Mouse (Mus musculus) intestine, embryonic 16.5 days (tissue): ENCODE measurements around the gene Hoxb6. TPM values are rescaled to one million over a fixed set of nuclear protein-coding genes. Genes with fewer than 3 reads are reported as not detected.
A peak's percentile ranks its signal among the peaks of the same experiment; 100 is the strongest.

Experiments used
- ATAC-seq: fragments of 200-750 bp; cut with Nextera tagmentation; 2 replicates; pipeline ENCODE4 v1.8.0; 2017; ENCODE audit warnings: moderate TSS enrichment, moderate library complexity
- H3K27ac ChIP-seq: fragments of 300-500 bp; sonication (generic); 2 replicates; pipeline ENCODE4 v1.5.1; 2014; ENCODE audit warnings: mild to moderate bottlenecking, low read length
- H3K27me3 ChIP-seq: fragments of 300-500 bp; sonication (generic); replicated peaks from 2 replicates; pipeline ENCODE4 v1.6.1; 2014; ENCODE audit warnings: low read length, control low read depth, mixed read lengths; ENCODE audit not compliant: control insufficient read depth, insufficient read depth
- H3K36me3 ChIP-seq: fragments of 300-500 bp; sonication (generic); 2 replicates; pipeline ENCODE4 v1.6.1; 2014; ENCODE audit warnings: low read length, control low read depth; ENCODE audit not compliant: control insufficient read depth, insufficient read depth
- H3K4me1 ChIP-seq: fragments of 300-500 bp; sonication (generic); 2 replicates; pipeline ENCODE4 v1.6.1; 2014; ENCODE audit warnings: low read length, control low read depth, mixed read lengths; ENCODE audit not compliant: control insufficient read depth, insufficient read depth
- H3K4me2 ChIP-seq: fragments of 300-500 bp; sonication (generic); 2 replicates; pipeline ENCODE4 v1.6.1; 2014; ENCODE audit warnings: low read depth, low read length, control low read depth
- H3K4me3 ChIP-seq: fragments of 300-500 bp; sonication (generic); 2 replicates; pipeline ENCODE4 v1.5.1; 2014; ENCODE audit warnings: mild to moderate bottlenecking, low read length
- H3K9ac ChIP-seq: fragments of 300-500 bp; sonication (generic); 2 replicates; pipeline ENCODE4 v1.6.1; 2014; ENCODE audit warnings: low read depth, low read length
- H3K9me3 ChIP-seq: fragments of 300-500 bp; sonication (generic); 2 replicates; pipeline ENCODE4 v1.6.1; 2016; ENCODE audit warnings: low read length, control low read depth; ENCODE audit not compliant: control insufficient read depth
- WGBS: fragments of 180-500 bp; shearing (Covaris S2); extraction: QIAGEN DNeasy Blood & Tissue Kit; methylation state at CpG from one replicate; pipeline ENCODE4 v1.1.7; 2014; 5-methylcytosine and 5-hydroxymethylcytosine counted together
- polyA plus RNA-seq: library from polyadenylated mRNA; unstranded; fragments of >200 nt; fragmentation: Nextera tagmentation; extraction: Ambion mirVana; gene quantifications from 2 replicates; pipeline ENCODE4 v1.2.1, GENCODE M21; 2015

Gene Hoxb6
- polyA plus RNA-seq, 1 experiment from 2014 or later: 11.1 TPM

DNA sequence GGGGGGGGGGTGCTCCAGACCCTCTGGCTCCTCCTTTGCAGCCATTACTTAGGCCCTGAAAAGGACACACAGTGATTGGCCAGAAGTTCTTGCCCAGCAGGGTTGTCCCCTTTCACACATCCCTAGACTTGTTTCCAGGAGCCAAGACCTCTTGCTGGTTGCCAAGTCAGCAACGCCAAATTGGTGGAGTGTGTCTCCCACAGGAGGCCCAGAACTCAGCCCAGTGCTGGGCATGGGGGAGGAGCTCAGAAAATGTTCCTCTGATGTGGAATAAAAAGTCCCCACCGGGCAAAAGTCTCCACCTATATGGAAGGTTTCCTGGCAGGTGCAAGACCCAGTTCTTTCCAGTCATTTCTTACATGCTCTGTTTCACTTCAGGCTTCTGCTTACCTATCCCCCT lies 33.2 kb upstream of the Hoxb6 start:
- WGBS: 16% methylated on average over 2 of the region's 2 CpGs
- Histone ChIP-seq H3K9ac (no peak overlapping the region), H3K4me2 (no peak overlapping the region), H3K27me3 (peaks cover 87% of the 10 kb centered on the region), H3K4me3 (no peak overlapping the region), H3K27ac (peak overlapping the region; percentile 25; the same call in 1 of the 2 replicates), H3K36me3 (no peaks in the 10 kb centered on the region), H3K4me1 (peaks cover 5% of the 10 kb centered on the region; the same call in 1 of the 2 replicates), H3K9me3 (no peaks in the 10 kb centered on the region)
- ATAC-seq: no peak

DNA sequence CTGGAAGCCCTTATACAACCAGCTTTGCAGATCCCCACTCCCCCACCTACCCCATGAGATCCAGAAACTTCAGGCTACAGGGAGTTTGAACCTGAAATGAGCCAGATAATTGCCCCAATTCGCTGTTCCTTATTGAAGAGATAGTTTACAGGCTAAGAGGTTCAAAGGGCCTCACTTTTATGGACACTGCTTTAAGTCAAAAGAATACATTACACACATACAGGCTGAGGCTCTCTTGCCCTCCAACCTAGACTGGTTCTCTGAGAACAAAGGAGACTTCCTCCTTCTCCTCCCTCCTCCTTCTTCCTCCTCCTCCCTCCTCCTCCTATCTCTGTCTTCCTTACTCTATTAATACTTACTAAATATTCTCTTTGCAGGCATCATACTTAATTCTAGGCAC lies 32.8 kb upstream of the Hoxb6 start:
- Histone ChIP-seq H3K4me3 (no peak overlapping the region), H3K36me3 (no peaks in the 10 kb centered on the region), H3K4me2 (no peak overlapping the region), H3K9ac (no peak overlapping the region), H3K9me3 (no peaks in the 10 kb centered on the region), H3K27me3 (peaks cover 87% of the 10 kb centered on the region), H3K27ac (no peak overlapping the region), H3K4me1 (peaks cover 5% of the 10 kb centered on the region; the same call in 1 of the 2 replicates)
- peak; percentile 45; the same call in 1 of the 2 replicates for ATAC-seq
- 0% methylated on average over 1 of the region's 1 CpGs for WGBS

DNA sequence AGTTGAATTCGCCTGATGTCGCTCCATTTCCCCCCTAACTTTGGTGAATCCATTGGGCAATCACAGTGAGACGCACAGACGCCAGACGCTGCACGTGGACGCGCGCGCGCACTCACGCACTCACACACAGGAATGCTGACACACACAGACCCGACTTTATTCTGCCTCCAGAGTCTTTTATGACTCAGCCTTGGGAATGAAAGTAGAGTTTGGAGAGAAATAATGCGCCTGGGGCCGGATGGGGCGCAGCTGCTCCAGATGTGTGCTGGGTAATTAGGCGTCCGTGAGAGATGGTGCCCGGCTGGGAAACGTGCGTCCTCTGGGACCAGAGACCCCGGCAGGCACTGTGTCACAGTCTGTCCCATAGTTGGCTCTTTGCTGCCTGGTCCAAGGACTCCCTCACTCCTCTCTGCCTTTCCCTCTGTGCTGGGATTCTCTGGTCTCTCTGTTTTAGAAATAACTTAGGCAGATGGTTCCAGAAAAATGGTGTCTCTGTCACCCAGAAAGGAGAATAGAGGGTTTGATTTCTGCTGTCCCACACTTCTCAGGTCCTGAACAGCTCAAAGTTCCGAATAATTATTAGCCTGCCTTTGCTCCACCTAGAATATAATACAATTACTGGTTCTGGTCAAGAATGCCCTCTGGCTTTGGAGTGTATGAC lies 31.8 kb upstream of the Hoxb6 start:
- Histone ChIP-seq H3K9me3 (no peaks in the 10 kb centered on the region), H3K36me3 (no peaks in the 10 kb centered on the region), H3K4me2 (0 out of 2 replicates have a peak overlapping the region, but pooled peaks have one; percentile 14), H3K27ac (no peak overlapping the region), H3K4me1 (peaks cover 5% of the 10 kb centered on the region; the same call in 1 of the 2 replicates), H3K27me3 (peaks cover 88% of the 10 kb centered on the region), H3K9ac (no peak overlapping the region), H3K4me3 (no peak overlapping the region)
- 2% methylated on average over 23 of the region's 23 CpGs for WGBS
- no peak for ATAC-seq

DNA sequence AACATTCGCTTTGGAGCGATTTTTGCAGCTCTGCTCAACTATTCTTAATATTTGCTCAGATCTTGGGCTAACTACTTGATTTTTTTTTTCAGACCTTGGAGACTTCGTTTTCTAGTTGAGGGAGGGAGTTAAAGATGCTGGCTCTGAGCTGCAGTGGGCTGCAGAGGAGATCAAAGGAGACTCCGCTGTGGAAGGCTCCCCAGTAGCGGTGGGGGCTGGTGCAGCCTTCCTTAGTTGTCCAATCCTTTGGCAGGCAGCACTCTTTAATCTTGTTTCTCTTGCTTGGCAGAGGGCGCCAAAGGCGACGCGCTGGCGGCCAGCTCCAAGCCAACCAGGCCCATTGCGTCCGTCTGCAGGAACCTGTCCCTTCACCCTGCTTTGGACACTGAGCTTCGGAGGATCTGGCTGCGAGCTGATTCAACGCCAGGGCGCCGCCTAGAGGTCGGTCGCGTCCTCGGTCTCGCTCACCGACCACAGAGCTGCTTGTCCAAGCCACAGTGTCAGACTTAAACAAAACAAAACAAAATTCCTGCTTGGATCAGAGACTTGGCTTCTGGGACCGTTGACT lies 30.9 kb upstream of the Hoxb6 start:
- Histone ChIP-seq H3K4me3 (no peak overlapping the region), H3K36me3 (no peaks in the 10 kb centered on the region), H3K9me3 (no peaks in the 10 kb centered on the region), H3K27ac (no peak overlapping the region), H3K4me2 (no peak overlapping the region), H3K27me3 (peaks cover 87% of the 10 kb centered on the region), H3K4me1 (peaks cover 5% of the 10 kb centered on the region; the same call in 1 of the 2 replicates), H3K9ac (no peak overlapping the region)
- ATAC-seq: 0 out of 2 replicates have a peak, but pooled peaks have one; percentile 34
- WGBS: 3% methylated on average over 24 of the region's 24 CpGs

DNA sequence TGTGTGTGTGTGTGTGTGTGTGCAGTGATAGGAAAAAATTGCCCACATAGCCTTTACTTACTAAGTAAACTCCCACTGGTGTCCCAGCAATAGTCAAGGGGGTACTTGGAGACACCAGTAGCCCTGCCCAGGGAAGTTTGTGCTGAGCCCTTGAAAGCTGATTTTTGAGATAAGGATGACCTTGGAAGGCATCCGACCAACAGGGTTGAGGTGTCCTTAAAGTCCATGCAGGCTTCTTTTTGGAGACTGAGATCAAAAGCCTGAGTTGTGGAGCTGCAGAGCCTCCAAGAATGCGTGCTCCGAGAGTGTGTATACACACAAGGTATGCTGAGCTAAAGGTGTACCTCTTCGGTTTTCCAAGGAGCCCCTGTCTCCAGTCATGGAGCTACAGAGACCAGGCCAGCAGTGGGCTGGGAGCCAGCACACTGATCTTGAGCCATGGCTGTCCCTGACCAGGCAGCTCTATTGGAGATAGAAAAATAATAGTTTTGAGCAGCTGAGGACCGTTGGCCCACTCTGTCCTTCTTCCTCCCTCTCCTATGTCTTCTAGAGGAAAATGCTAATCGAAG lies 29.9 kb upstream of the Hoxb6 start:
- WGBS: 12% methylated on average over 6 of the region's 6 CpGs
- H3K4me3 ChIP-seq: no peak overlapping the region
- H3K9ac ChIP-seq: no peak overlapping the region
- H3K4me1 ChIP-seq: peaks cover 5% of the 10 kb centered on the region; the same call in 1 of the 2 replicates
- no peak for ATAC-seq
- peaks cover 88% of the 10 kb centered on the region for H3K27me3 ChIP-seq
- no peaks in the 10 kb centered on the region for H3K36me3 ChIP-seq
- no peaks in the 10 kb centered on the region for H3K9me3 ChIP-seq
- no peak overlapping the region for H3K27ac ChIP-seq
- no peak overlapping the region for H3K4me2 ChIP-seq

DNA sequence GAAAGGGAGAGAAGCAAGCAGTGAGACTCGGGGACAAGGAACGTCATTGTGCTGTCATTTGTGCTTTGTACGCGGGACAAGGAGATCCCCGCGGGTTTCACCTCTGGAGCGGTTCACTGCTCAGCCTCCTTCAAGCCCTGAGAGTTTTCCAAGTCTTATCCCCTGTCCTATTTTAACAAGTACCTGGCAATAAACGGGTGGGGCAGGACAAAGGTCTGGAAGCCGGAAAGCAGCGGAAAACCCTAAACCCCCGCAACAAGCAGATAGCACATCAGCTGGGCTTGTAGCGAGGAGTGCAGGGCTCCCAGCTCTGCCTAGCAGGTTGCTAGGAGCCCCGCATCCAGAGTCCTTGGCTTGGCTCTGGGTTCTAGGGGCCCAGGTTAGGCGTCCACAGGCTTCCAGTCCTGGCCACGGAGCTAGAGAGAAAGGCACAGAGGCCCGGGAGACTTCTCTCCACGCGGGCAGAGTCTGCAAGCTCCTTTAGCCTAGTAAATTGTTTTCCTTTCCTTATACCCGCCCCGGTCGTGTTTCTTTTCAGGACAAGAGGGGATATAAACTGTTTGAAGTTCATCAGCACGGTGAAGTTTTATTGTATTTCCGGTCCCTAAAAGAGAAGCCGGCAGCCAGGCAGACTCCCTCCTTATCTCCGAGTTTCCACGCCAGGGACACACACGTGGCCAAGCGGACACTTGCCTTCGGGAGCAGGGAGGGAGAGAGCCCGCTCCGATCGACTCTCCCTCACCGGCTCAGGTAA lies 28.5 kb upstream of the Hoxb6 start:
- Histone ChIP-seq H3K4me2 (no peak overlapping the region; the same call in 1 of the 2 replicates), H3K27me3 (peaks cover 88% of the 10 kb centered on the region), H3K9me3 (no peaks in the 10 kb centered on the region), H3K27ac (no peak overlapping the region), H3K4me3 (no peak overlapping the region), H3K4me1 (peaks cover 5% of the 10 kb centered on the region; the same call in 1 of the 2 replicates), H3K36me3 (no peaks in the 10 kb centered on the region), H3K9ac (no peak overlapping the region)
- 2% methylated on average over 33 of the region's 33 CpGs for WGBS
- ATAC-seq: no peak

DNA sequence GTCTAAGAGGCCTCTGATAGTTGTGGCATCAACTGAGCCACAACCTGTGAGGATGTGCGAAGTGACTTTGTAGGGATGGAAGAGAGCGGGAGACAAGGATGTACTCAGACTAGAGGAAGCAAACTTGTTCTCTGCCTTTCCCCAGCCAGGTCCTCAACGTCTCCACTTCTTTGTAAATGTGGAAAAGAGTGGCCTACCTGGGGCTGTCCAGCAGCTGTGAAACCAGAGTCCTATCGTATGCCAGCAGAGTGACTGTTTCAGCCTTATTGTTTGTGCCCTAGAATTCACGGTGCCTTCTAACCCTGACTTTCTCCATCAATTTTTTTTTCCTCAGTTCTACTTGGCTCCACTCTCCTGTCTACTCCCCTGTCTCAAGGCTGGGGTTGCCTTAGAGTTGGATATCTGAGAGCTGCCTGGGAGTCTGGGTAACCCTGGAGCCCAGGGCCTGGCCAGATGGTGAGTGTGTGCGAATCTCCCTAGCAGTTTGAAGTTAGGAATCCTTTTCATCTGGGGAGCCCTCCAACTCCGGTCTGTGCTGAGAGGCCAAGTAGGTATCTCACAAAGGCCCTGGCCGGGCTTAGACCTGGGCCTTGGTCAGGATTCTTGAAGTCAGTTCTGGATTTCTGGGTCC lies 27.8 kb upstream of the Hoxb6 start:
- H3K9me3 ChIP-seq: no peaks in the 10 kb centered on the region
- no peak overlapping the region for H3K4me3 ChIP-seq
- H3K4me2 ChIP-seq: no peak overlapping the region
- peaks cover 5% of the 10 kb centered on the region; the same call in 1 of the 2 replicates for H3K4me1 ChIP-seq
- peaks cover 88% of the 10 kb centered on the region for H3K27me3 ChIP-seq
- no peak overlapping the region for H3K9ac ChIP-seq
- no peaks in the 10 kb centered on the region for H3K36me3 ChIP-seq
- no peak for ATAC-seq
- WGBS: 19% methylated on average over 8 of the region's 8 CpGs
- H3K27ac ChIP-seq: no peak overlapping the region

DNA sequence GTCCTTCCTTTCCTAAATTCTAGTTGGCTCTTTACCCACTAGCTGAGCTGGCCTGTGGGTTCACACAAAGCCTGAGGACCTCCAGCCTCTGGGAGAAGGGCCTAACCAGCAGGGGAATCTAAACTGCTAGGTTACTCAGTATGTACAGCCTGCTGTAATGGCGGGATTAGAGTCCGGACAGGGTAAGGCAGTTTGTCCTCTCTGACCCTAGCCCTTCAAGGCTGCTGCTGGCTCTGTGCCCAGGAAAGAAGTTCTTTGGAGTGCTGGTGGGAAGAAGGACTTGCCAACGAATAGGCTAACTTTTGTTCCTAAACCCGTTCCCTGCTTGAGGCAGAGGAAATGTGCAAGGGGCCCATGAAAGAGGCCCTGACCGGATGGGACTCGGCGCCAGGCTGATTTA lies 26.3 kb upstream of the Hoxb6 start:
- no peaks in the 10 kb centered on the region for H3K36me3 ChIP-seq
- H3K9ac ChIP-seq: no peak overlapping the region
- peaks cover 10% of the 10 kb centered on the region for H3K4me1 ChIP-seq
- no peak overlapping the region for H3K4me2 ChIP-seq
- H3K4me3 ChIP-seq: no peak overlapping the region
- 17% methylated on average over 7 of the region's 7 CpGs for WGBS
- H3K27ac ChIP-seq: no peak overlapping the region
- no peaks in the 10 kb centered on the region for H3K9me3 ChIP-seq
- peak; percentile 40; the same call in 1 of the 2 replicates for ATAC-seq
- H3K27me3 ChIP-seq: peaks cover 88% of the 10 kb centered on the region
